Mouse (Mus musculus) testis, adult 2 months (tissue): Measurements from ENCODE around the gene Fndc3a.

Experiments used
- CTCF ChIP-seq: fragments of 200-500 bp; IDR thresholded peaks from 2 replicates; pipeline ENCODE4 v1.5.1; 2012; ENCODE audit warnings: low read depth, mild to moderate bottlenecking, inconsistent platforms, low read length, moderate library complexity; ENCODE audit not compliant: control insufficient read depth, insufficient read depth, insufficient replicate concordance
- POLR2A ChIP-seq: fragments of 200-500 bp; IDR thresholded peaks from 2 replicates; pipeline ENCODE4 v1.6.1; 2012; ENCODE audit warnings: low read depth, mild to moderate bottlenecking, inconsistent platforms, low read length, moderate library complexity; ENCODE audit not compliant: control insufficient read depth

DNA sequence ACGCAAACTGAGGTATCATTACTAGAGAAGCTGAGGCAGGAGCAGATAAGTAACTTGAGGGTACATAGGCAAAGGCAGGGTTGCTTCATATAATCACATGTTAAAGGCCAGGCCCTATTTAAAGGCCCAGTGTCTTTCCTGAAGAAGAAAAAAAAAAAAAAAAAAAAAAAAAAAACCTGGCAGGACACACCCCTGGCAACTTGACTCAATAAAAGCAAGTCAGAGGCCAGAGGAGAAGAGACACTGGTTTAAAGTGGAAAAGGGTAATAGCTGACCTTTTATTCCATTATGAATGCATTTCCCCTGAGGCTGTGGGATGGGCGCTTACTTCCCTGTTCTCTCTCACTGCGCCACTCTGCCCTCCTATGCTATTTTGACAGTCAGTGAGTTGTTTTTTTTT, 105.7 kb downstream of the Fndc3a start:
- TF ChIP-seq POLR2A (no peak), CTCF (no peak)
